Mouse (Mus musculus) embryonic fibroblast, embryonic 13.5 days (primary cell): ENCODE data around the gene Gm11939. TPM values are rescaled to one million over a fixed set of nuclear protein-coding genes. Genes with fewer than 3 reads are reported as not detected.
"Not testable (repeated sequence)": the region's sequence is repeated elsewhere in the genome, so short reads cannot be mapped to it uniquely, and the experiment has no call there.

Source experiments
- H3K27ac ChIP-seq: 2 replicates; pipeline ENCODE4 v1.5.1; 2012; ENCODE audit warnings: low read length, control low read depth, inconsistent platforms; ENCODE audit not compliant: insufficient read depth
- H3K4me1 ChIP-seq: 2 replicates; pipeline ENCODE4 v1.6.1; 2011; ENCODE audit warnings: low read length; ENCODE audit not compliant: control insufficient read depth, insufficient read depth
- H3K4me3 ChIP-seq: 2 replicates; pipeline ENCODE4 v1.5.1; 2011; ENCODE audit warnings: mild to moderate bottlenecking, control low read depth, low read length; ENCODE audit not compliant: insufficient read depth
- CTCF ChIP-seq: IDR thresholded peaks from 2 replicates; pipeline ENCODE4 v1.5.1; 2011; ENCODE audit warnings: mild to moderate bottlenecking, control low read depth, low read length, moderate library complexity, borderline replicate concordance; ENCODE audit not compliant: insufficient read depth
- POLR2A ChIP-seq: IDR thresholded peaks from 2 replicates; pipeline ENCODE4 v1.6.1; 2011; ENCODE audit warnings: low read depth, mild to moderate bottlenecking, control low read depth, low read length, moderate library complexity
- polyA plus RNA-seq: library from polyadenylated mRNA; stranded (reverse); fragments of >200 nt; gene quantifications from 2 replicates; pipeline ENCODE4 v1.2.4, GENCODE M21; 2011; ENCODE audit warnings: low read depth; ENCODE audit not compliant: missing spikeins, insufficient read length

The Gm11939 gene
- polyA plus RNA-seq: not detected in 2 replicates

GRCm38 (mm10) chr11:99559366-99559765 lies at the start of gene Gm11939:
Gene Gm11939 (minus strand): TSS chr11:99559466.
- Histone ChIP-seq H3K4me3 (no peak within 1 kb of the TSS), H3K4me1 (peaks cover 7% of the 10 kb centered on the region; the same call in 1 of the 2 replicates), H3K27ac (no peak within 1 kb of the TSS; the same call in 1 of the 2 replicates)
- TF ChIP-seq POLR2A: no peak
- no peak for TF ChIP-seq CTCF

- H3K4me3 ChIP-seq, H3K27ac ChIP-seq, H3K4me1 ChIP-seq: not testable (repeated sequence)
Observed at GRCm38 (mm10) chr11:99603208-99603607, 43.9 kb upstream of the Gm11939 start, which contains the start of gene Gm11938. Gene Gm11938 (minus strand): TSS chr11:99603308.

GRCm38 (mm10) chr11:99597742-99598141 lies 38.5 kb upstream of the Gm11939 start, which contains the start of gene Krtap9-3:
Gene Krtap9-3 (minus strand): TSS chr11:99598105.
- H3K27ac ChIP-seq, H3K4me3 ChIP-seq, H3K4me1 ChIP-seq: not testable (repeated sequence)

- H3K4me1 ChIP-seq: peaks cover 7% of the 10 kb centered on the region
- H3K27ac ChIP-seq: no peak within 1 kb of the TSS
- no peak within 1 kb of the TSS for H3K4me3 ChIP-seq
- no peak for TF ChIP-seq POLR2A
Observed at GRCm38 (mm10) chr11:99590981-99591380, 31.7 kb upstream of the Gm11939 start, which contains the start of gene Krtap1-3. Gene Krtap1-3 (minus strand): TSS chr11:99591339.

GRCm38 (mm10) chr11:99585096-99585495 lies 25.8 kb upstream of the Gm11939 start:
- Histone ChIP-seq H3K4me1 (peaks cover 9% of the 10 kb centered on the region), H3K27ac (no peak overlapping the region)

GRCm38 (mm10) chr11:99583245-99583704 lies 24.0 kb upstream of the Gm11939 start, which contains the start of gene Krtap1-4:
Gene Krtap1-4 (minus strand): TSS chr11:99583654.
- H3K4me3 ChIP-seq: no peak within 1 kb of the TSS
- TF ChIP-seq CTCF (no peak), POLR2A (no peak)
- H3K4me1 ChIP-seq: peaks cover 9% of the 10 kb centered on the region
- no peak within 1 kb of the TSS for H3K27ac ChIP-seq

More at GRCm38 (mm10) chr11:99585096-99585495, 25.8 kb upstream of the Gm11939 start:
- TF ChIP-seq CTCF (no peak), POLR2A (no peak)
- no peak overlapping the region for H3K4me3 ChIP-seq

- Histone ChIP-seq H3K4me3 (no peak overlapping the region), H3K27ac (peak overlapping the region; percentile 98), H3K4me1 (peaks cover 4% of the 10 kb centered on the region)
- TF ChIP-seq CTCF: no peak
- no peak for TF ChIP-seq POLR2A
Observed at GRCm38 (mm10) chr11:99581564-99581963, 22.3 kb upstream of the Gm11939 start.

- Histone ChIP-seq H3K4me1 (peaks cover 4% of the 10 kb centered on the region), H3K4me3 (no peak overlapping the region), H3K27ac (peak overlapping the region; percentile 98)
- TF ChIP-seq CTCF: no peak
- no peak for TF ChIP-seq POLR2A
Observed at GRCm38 (mm10) chr11:99581051-99581450, 21.8 kb upstream of the Gm11939 start.

GRCm38 (mm10) chr11:99580636-99581035 lies 21.4 kb upstream of the Gm11939 start, which contains the start of gene Krtap1-5:
Gene Krtap1-5 (minus strand): TSS chr11:99581016.
- H3K4me3 ChIP-seq: no peak within 1 kb of the TSS
- peak within 1 kb of the TSS; percentile 98 for H3K27ac ChIP-seq
- peaks cover 4% of the 10 kb centered on the region for H3K4me1 ChIP-seq
- no peak for TF ChIP-seq CTCF
- no peak for TF ChIP-seq POLR2A

GRCm38 (mm10) chr11:99574106-99574505 lies 14.8 kb upstream of the Gm11939 start:
- H3K4me3 ChIP-seq: no peak overlapping the region
- H3K27ac ChIP-seq: no peak overlapping the region
- TF ChIP-seq POLR2A (no peak), CTCF (0 out of 2 replicates have a peak, but pooled peaks have one; percentile 46)
- H3K4me1 ChIP-seq: peaks cover 2% of the 10 kb centered on the region; the same call in 1 of the 2 replicates

- peak overlapping the region; percentile 81 for H3K27ac ChIP-seq
- H3K4me3 ChIP-seq: no peak overlapping the region
- TF ChIP-seq POLR2A (no peak), CTCF (no peak)
- H3K4me1 ChIP-seq: peaks cover under 1% of the 10 kb centered on the region; the same call in 1 of the 2 replicates
Observed at GRCm38 (mm10) chr11:99573164-99573563, 13.9 kb upstream of the Gm11939 start.
